Mouse (Mus musculus) MEL (cell line): ENCODE results near the gene Llph.
A peak's percentile ranks its signal among the peaks of the same experiment; 100 is the strongest.

Experiments
- BHLHE40 ChIP-seq: IDR thresholded peaks from 2 replicates; pipeline ENCODE4 v1.6.1; 2012; ENCODE audit warnings: low read depth, mild to moderate bottlenecking, inconsistent platforms, low read length, improper control_type of control experiment, borderline replicate concordance
- CTCF ChIP-seq, 3 experiments: IDR thresholded peaks in 2 of 3; conservative IDR thresholded peaks in 1 of 3; 2 replicates each; pipeline ENCODE4 v1.5.1; 2011 to 2012; ENCODE audit warnings: low read length in 3 of 3, low read depth in 2 of 3, mild to moderate bottlenecking in 2 of 3, improper control_type of control experiment in 1 of 3, inconsistent platforms in 1 of 3, mixed read lengths in 1 of 3, moderate library complexity in 1 of 3; ENCODE audit not compliant: control insufficient read depth in 1 of 3, insufficient read depth in 1 of 3, poor library complexity in 1 of 3, severe bottlenecking in 1 of 3
- EP300 ChIP-seq, 2 experiments: IDR thresholded peaks; 2 replicates each; pipeline ENCODE4 v1.6.1; 2011; ENCODE audit warnings: improper control_type of control experiment in 2 of 2, low read length in 2 of 2, low read depth in 1 of 2, mild to moderate bottlenecking in 1 of 2
- MAX ChIP-seq: IDR thresholded peaks from 2 replicates; pipeline ENCODE4 v1.6.1; 2011; ENCODE audit warnings: low read length, improper control_type of control experiment
- POLR2A ChIP-seq, 2 experiments: IDR thresholded peaks; 2 replicates each; pipeline ENCODE4 v1.6.1; 2011 to 2012; ENCODE audit warnings: low read length in 2 of 2, mild to moderate bottlenecking in 2 of 2, control low read depth in 1 of 2, improper control_type of control experiment in 1 of 2, low read depth in 1 of 2, moderate library complexity in 1 of 2; ENCODE audit not compliant: control insufficient read depth in 1 of 2, insufficient read depth in 1 of 2, poor library complexity in 1 of 2
- SIN3A ChIP-seq: IDR thresholded peaks from 2 replicates; pipeline ENCODE4 v1.6.1; 2012; ENCODE audit warnings: low read length, improper control_type of control experiment, inconsistent platforms
- SMC3 ChIP-seq: IDR thresholded peaks from 2 replicates; pipeline ENCODE4 v1.6.1; 2011; ENCODE audit warnings: low read depth, low read length, improper control_type of control experiment
- ZC3H11A ChIP-seq: IDR thresholded peaks from 2 replicates; pipeline ENCODE4 v1.6.1; 2012; ENCODE audit warnings: low read depth, mild to moderate bottlenecking, inconsistent platforms, low read length, improper control_type of control experiment
- ZNF384 ChIP-seq: IDR thresholded peaks from 2 replicates; pipeline ENCODE4 v1.6.1; 2012; ENCODE audit warnings: low read depth, mild to moderate bottlenecking, inconsistent platforms, low read length, improper control_type of control experiment

DNA sequence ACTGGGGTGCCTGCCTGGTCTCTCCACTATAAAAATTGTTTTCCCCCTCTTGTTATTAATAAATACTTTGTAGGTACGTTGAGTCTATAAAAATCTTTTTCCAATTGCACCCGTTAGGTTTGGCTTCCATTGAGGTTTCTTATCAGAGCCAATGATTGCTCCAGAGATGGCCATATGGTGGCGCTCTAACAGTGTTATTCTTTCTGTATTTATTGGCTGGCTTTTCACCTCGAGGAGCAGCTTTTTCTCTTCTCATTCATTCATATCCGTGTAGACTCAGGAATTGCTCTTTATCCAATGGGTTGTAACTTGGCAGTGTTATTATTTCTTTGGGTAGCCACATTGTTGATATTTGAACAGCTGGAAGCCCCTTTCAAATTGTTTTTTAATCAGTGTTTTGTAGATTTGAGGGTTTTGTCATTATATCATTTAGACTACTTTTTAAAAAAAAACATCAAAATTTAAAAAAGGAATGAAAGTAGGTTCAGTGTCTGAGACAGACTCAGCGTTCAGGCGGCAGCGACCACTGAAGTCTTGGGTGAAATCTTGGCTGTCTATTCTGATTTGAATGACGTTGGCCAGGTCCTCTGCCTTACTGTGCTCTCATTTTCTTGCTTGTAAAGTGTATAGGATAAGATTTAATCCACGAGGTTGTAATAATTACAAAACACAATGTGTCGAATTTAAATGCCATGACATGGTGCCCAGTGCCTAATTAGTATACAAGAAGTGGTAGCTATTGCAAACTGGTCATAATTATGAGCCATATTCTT is 24.2 kb downstream of the Llph start:
- TF ChIP-seq CTCF (IDR thresholded peaks at IDR 0.05 in 2 of 3, conservative IDR thresholded peaks at IDR 0.05 in 1 of 3; ENCODE audit: control insufficient read depth in 1 of 3, insufficient read depth in 1 of 3, low read depth in 2 of 3, low read length in 3 of 3, poor library complexity in 1 of 3, severe bottlenecking in 1 of 3) (peak; percentile 10 to 65 (median 33); a peak in 2 of 6 replicates), BHLHE40 (no peak), ZNF384 (no peak), POLR2A (IDR thresholded peaks at IDR 0.05; ENCODE audit: control insufficient read depth in 1 of 2, insufficient read depth in 1 of 2, low read depth in 1 of 2, low read length in 2 of 2, poor library complexity in 1 of 2) (no peak), SMC3 (peak; percentile 37; the same call in 1 of the 2 replicates), ZC3H11A (no peak), MAX (no peak), SIN3A (no peak), EP300 (IDR thresholded peaks at IDR 0.05; ENCODE audit: low read depth in 1 of 2, low read length in 2 of 2) (no peak)
